Mouse (Mus musculus) embryonic facial prominence, embryonic 14.5 days (tissue): Measurements from ENCODE around the gene Slc2a4. TPM values are rescaled to one million over a fixed set of nuclear protein-coding genes. Genes with fewer than 3 reads are reported as not detected.

ENCODE experiments used
- ATAC-seq: fragments of 200-750 bp; cut with Nextera tagmentation; 2 replicates; pipeline ENCODE4 v1.8.0; 2017; ENCODE audit warnings: low read depth, moderate number of reproducible peaks, moderate TSS enrichment
- DNase-seq: peaks from one replicate; pipeline ENCODE4 v3.0.0-alpha.2; 2015; ENCODE audit warnings: low spot score
- H3K27ac ChIP-seq: fragments of 300-500 bp; sonication (generic); replicated peaks from 2 replicates; pipeline ENCODE4 v1.5.1; 2014; ENCODE audit warnings: low read depth, mild to moderate bottlenecking, low read length, moderate library complexity
- H3K27me3 ChIP-seq: fragments of 300-500 bp; sonication (generic); replicated peaks from 2 replicates; pipeline ENCODE4 v1.6.1; 2014; ENCODE audit warnings: low read length; ENCODE audit not compliant: control insufficient read depth, insufficient read depth
- H3K36me3 ChIP-seq: fragments of 300-500 bp; sonication (generic); 2 replicates; pipeline ENCODE4 v1.6.1; 2014; ENCODE audit warnings: low read length, mixed read lengths; ENCODE audit not compliant: control insufficient read depth, insufficient read depth
- H3K4me1 ChIP-seq: fragments of 300-500 bp; sonication (generic); 2 replicates; pipeline ENCODE4 v1.6.1; 2014; ENCODE audit warnings: antibody characterized with exemption, low read length; ENCODE audit not compliant: control insufficient read depth, insufficient read depth
- H3K4me2 ChIP-seq: fragments of 300-500 bp; sonication (generic); 2 replicates; pipeline ENCODE4 v1.6.1; 2014; ENCODE audit warnings: low read depth, mild to moderate bottlenecking, low read length, moderate library complexity, mixed read lengths
- H3K4me3 ChIP-seq: fragments of 300-500 bp; sonication (generic); 2 replicates; pipeline ENCODE4 v1.5.1; 2014; ENCODE audit warnings: low read depth, mild to moderate bottlenecking, low read length
- H3K9ac ChIP-seq: fragments of 300-500 bp; sonication (generic); 2 replicates; pipeline ENCODE4 v1.6.1; 2014; ENCODE audit warnings: low read depth, mild to moderate bottlenecking, low read length, moderate library complexity, mixed read lengths
- H3K9me3 ChIP-seq: fragments of 300-500 bp; sonication (generic); 2 replicates; pipeline ENCODE4 v1.6.1; 2016; ENCODE audit warnings: low read length; ENCODE audit not compliant: control insufficient read depth
- WGBS: fragments of 180-500 bp; shearing (Covaris S2); extraction: QIAGEN DNeasy Blood & Tissue Kit; methylation state at CpG from one replicate; pipeline ENCODE4 v1.1.7; 2014; 5-methylcytosine and 5-hydroxymethylcytosine counted together
- polyA plus RNA-seq: library from polyadenylated mRNA; unstranded; fragments of >200 nt; fragmentation: Nextera tagmentation; extraction: Ambion mirVana; gene quantifications from 2 replicates; pipeline ENCODE4 v1.2.1, GENCODE M21; 2014

Gene Slc2a4
- polyA plus RNA-seq, 1 experiment from 2014 or later = 20.8 TPM

- DNase-seq (no peak), ATAC-seq (no peak)
- Histone ChIP-seq H3K4me3 (no peak overlapping the region), H3K4me2 (no peak overlapping the region), H3K27me3 (no peaks in the 10 kb centered on the region), H3K27ac (no peak overlapping the region), H3K9ac (no peak overlapping the region), H3K9me3 (no peaks in the 10 kb centered on the region), H3K36me3 (peaks cover 87% of the 10 kb centered on the region), H3K4me1 (no peaks in the 10 kb centered on the region)
- WGBS = 88% methylated on average over 16 of the region's 17 CpGs
These were observed 37.0 kb downstream of the Slc2a4 start for GRCm38 (mm10) chr11:69910781-69911560.

- H3K4me3 ChIP-seq = no peak overlapping the region
- no peak overlapping the region for H3K27ac ChIP-seq
- H3K9ac ChIP-seq = no peak overlapping the region
- no peak overlapping the region for H3K4me2 ChIP-seq
- H3K36me3 ChIP-seq = peaks cover 87% of the 10 kb centered on the region
- H3K9me3 ChIP-seq = no peaks in the 10 kb centered on the region
- ATAC-seq = no peak
- H3K27me3 ChIP-seq = no peaks in the 10 kb centered on the region
- H3K4me1 ChIP-seq = no peaks in the 10 kb centered on the region
- 96% methylated on average over 8 of the region's 8 CpGs for WGBS
- no peak for DNase-seq
These were observed 37.8 kb downstream of the Slc2a4 start for GRCm38 (mm10) chr11:69910177-69910576.

GRCm38 (mm10) chr11:69909174-69909573 is 38.8 kb downstream of the Slc2a4 start:
- Histone ChIP-seq H3K27me3 (no peaks in the 10 kb centered on the region), H3K4me1 (no peaks in the 10 kb centered on the region), H3K36me3 (peaks cover 91% of the 10 kb centered on the region), H3K4me3 (no peak overlapping the region), H3K9me3 (no peaks in the 10 kb centered on the region), H3K9ac (no peak overlapping the region), H3K27ac (no peak overlapping the region), H3K4me2 (no peak overlapping the region)
- DNase-seq (no peak), ATAC-seq (no peak)
- 91% methylated on average over 5 of the region's 5 CpGs for WGBS

GRCm38 (mm10) chr11:69908645-69909044 is 39.3 kb downstream of the Slc2a4 start:
- Histone ChIP-seq H3K36me3 (peaks cover 96% of the 10 kb centered on the region), H3K27me3 (no peaks in the 10 kb centered on the region), H3K4me2 (no peak overlapping the region), H3K9ac (no peak overlapping the region), H3K4me3 (no peak overlapping the region), H3K27ac (no peak overlapping the region), H3K4me1 (no peaks in the 10 kb centered on the region), H3K9me3 (no peaks in the 10 kb centered on the region)
- no peak for DNase-seq
- no peak for ATAC-seq
- WGBS = 91% methylated on average over 11 of the region's 11 CpGs

- ATAC-seq (no peak), DNase-seq (no peak)
- H3K9me3 ChIP-seq = no peaks in the 10 kb centered on the region
- H3K36me3 ChIP-seq = peaks cover 58% of the 10 kb centered on the region
- no peak overlapping the region for H3K4me3 ChIP-seq
- no peaks in the 10 kb centered on the region for H3K27me3 ChIP-seq
- no peak overlapping the region for H3K27ac ChIP-seq
- H3K4me2 ChIP-seq = no peak overlapping the region
- 90% methylated on average over 8 of the region's 9 CpGs for WGBS
- H3K9ac ChIP-seq = no peak overlapping the region
- peaks cover 14% of the 10 kb centered on the region for H3K4me1 ChIP-seq
These were observed 43.7 kb downstream of the Slc2a4 start for GRCm38 (mm10) chr11:69904311-69904710.

- WGBS = 92% methylated on average over 8 of the region's 13 CpGs
- Histone ChIP-seq H3K4me3 (peak overlapping the region; percentile 87; the same call in 1 of the 2 replicates), H3K36me3 (peaks cover 45% of the 10 kb centered on the region), H3K9me3 (no peaks in the 10 kb centered on the region), H3K27me3 (no peaks in the 10 kb centered on the region), H3K4me1 (peaks cover 19% of the 10 kb centered on the region), H3K27ac (no peak overlapping the region), H3K4me2 (peak overlapping the region; percentile 98), H3K9ac (peak overlapping the region; percentile 40; the same call in 1 of the 2 replicates)
- no peak for ATAC-seq
- no peak for DNase-seq
These were observed 45.0 kb downstream of the Slc2a4 start for GRCm38 (mm10) chr11:69902972-69903371.

- Histone ChIP-seq H3K4me1 (peaks cover 19% of the 10 kb centered on the region), H3K27ac (peak overlapping the region; percentile 96), H3K9ac (peak overlapping the region; percentile 88), H3K4me3 (peak overlapping the region; percentile 87), H3K4me2 (peak overlapping the region; percentile 98), H3K36me3 (peaks cover 35% of the 10 kb centered on the region), H3K27me3 (no peaks in the 10 kb centered on the region), H3K9me3 (no peaks in the 10 kb centered on the region)
- DNase-seq = no peak
- WGBS = under 1% methylated on average over 37 of the region's 39 CpGs
- ATAC-seq = no peak
These were observed 46.0 kb downstream of the Slc2a4 start for GRCm38 (mm10) chr11:69901993-69902392.

GRCm38 (mm10) chr11:69901406-69901846 is 46.6 kb downstream of the Slc2a4 start:
- ATAC-seq (peak; percentile 82), DNase-seq (peak; percentile 99)
- Histone ChIP-seq H3K9me3 (no peaks in the 10 kb centered on the region), H3K27me3 (no peaks in the 10 kb centered on the region), H3K4me3 (peak overlapping the region; percentile 87), H3K9ac (peak overlapping the region; percentile 88), H3K27ac (peak overlapping the region; percentile 96), H3K4me1 (peaks cover 19% of the 10 kb centered on the region), H3K36me3 (peaks cover 29% of the 10 kb centered on the region), H3K4me2 (peak overlapping the region; percentile 98)
- WGBS = 0% methylated on average over 41 of the region's 42 CpGs
